Mouse (Mus musculus): ENCODE measurements around the gene Cacna1c.

Cacna1c gene

GRCm38 (mm10) chr6:119057076-119057479, 139.1 kb downstream of the Cacna1c start:
- peak; percentile 42 to 58 for DNase-seq (ENCODE audit: low spot score in 2 of 2)

- DNase-seq (ENCODE audit: low spot score in 2 of 2) = no peak
Observed at GRCm38 (mm10) chr6:119052801-119053200, 143.4 kb downstream of the Cacna1c start.

DNA sequence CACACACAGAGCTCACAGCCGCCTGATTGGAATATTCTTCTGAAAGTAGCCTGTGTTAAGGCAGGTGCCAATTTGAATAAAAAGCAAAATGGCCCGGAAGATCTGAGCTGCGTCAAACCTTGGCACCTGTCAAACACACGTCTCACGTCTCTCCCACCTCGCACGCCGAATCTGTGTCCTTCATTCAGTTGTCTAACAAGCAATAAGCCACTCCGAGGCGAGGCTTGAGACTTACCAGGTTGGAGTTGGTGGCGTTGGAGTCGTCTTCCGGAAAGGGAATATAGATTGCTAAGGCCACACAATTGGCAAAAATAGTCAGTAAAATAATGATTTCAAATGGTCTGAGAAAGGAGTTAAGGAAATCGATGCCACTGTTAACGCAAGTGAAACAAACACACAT, 143.9 kb downstream of the Cacna1c start:
- no peak for DNase-seq (ENCODE audit: low spot score in 2 of 2)

- no peak for DNase-seq (ENCODE audit: low spot score in 2 of 2)
Observed at GRCm38 (mm10) chr6:119051721-119052120, 144.5 kb downstream of the Cacna1c start.

GRCm38 (mm10) chr6:119047340-119047739, 148.9 kb downstream of the Cacna1c start:
- DNase-seq (ENCODE audit: low spot score in 2 of 2) = no peak

- no peak for DNase-seq (ENCODE audit: low spot score in 2 of 2)
Observed at GRCm38 (mm10) chr6:119045498-119045897, 150.7 kb downstream of the Cacna1c start.

- DNase-seq (ENCODE audit: low spot score in 2 of 2) = no peak
Observed at GRCm38 (mm10) chr6:119044148-119044547, 152.1 kb downstream of the Cacna1c start.

DNA sequence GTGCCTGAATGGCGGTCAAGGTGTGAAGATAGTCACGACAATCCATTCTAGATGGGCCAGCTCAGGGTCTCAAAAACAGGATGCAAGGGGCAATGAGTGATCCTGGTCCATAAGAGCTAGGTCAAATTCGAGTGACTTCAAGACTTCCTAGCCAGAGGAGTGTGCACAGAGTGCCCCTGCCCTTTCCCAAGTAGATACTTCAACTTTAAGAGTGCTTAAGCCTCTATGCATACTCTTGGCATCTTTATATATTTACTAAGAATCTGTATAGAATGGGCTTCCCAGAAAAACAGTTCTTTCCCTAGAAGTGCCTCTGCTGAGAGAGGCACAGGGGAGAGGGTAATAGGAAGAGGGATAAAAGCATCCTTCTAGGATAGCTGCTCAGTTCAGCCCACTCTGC, 153.4 kb downstream of the Cacna1c start:
- no peak for DNase-seq (ENCODE audit: low spot score in 2 of 2)

DNA sequence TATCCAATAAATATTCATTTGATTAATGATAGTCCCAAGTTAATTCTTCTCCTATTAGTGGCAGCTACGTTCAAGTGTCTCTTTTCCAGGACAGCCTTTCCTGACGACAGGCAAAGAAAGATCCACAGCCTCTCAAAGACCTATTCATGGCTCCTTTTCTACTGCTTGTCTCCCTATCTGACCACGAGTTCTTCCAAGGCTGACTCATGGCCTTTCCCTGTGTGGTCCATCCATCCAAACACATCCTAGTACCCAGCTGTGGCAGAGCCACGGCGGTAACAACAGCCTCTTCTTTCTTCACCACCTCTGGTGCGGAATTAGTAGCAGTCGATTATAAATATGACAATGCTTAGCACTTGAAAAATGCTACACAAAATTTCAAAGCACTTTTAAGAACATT, 155.3 kb downstream of the Cacna1c start:
- DNase-seq (ENCODE audit: low spot score in 2 of 2) = no peak

DNA sequence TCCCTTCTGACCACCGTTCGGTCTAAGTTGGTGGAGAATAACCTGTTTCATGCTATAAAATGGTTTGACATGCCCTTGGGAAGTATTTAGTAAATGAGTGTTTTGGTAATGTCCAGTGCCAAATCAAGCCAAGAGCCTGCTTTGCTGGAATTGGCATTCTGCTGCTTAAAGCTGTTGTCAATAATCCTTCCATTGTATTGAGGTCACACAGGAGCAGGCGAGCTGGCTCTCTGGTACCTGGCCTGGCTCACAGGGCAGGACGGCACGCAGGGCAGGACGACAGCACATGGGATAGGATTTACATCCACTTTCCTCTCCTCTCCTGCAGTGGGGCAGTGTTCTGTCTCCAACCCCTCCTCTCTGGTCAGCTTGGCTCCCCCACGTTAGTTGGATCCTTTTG, 156.4 kb downstream of the Cacna1c start:
- no peak for DNase-seq (ENCODE audit: low spot score in 2 of 2)

- no peak for DNase-seq (ENCODE audit: low spot score in 2 of 2)
Observed at GRCm38 (mm10) chr6:119039293-119039692, 156.9 kb downstream of the Cacna1c start.

GRCm38 (mm10) chr6:119037815-119038214, 158.4 kb downstream of the Cacna1c start:
- DNase-seq (ENCODE audit: low spot score in 2 of 2) = no peak

GRCm38 (mm10) chr6:119037047-119037446, 159.2 kb downstream of the Cacna1c start:
- no peak for DNase-seq (ENCODE audit: low spot score in 2 of 2)

GRCm38 (mm10) chr6:119035361-119035760, 160.9 kb downstream of the Cacna1c start:
- no peak for DNase-seq (ENCODE audit: low spot score in 2 of 2)

GRCm38 (mm10) chr6:119034947-119035346, 161.3 kb downstream of the Cacna1c start:
- no peak for DNase-seq (ENCODE audit: low spot score in 2 of 2)

- DNase-seq (ENCODE audit: low spot score in 2 of 2) = no peak
Observed at GRCm38 (mm10) chr6:119027880-119028279, 168.3 kb downstream of the Cacna1c start.

DNA sequence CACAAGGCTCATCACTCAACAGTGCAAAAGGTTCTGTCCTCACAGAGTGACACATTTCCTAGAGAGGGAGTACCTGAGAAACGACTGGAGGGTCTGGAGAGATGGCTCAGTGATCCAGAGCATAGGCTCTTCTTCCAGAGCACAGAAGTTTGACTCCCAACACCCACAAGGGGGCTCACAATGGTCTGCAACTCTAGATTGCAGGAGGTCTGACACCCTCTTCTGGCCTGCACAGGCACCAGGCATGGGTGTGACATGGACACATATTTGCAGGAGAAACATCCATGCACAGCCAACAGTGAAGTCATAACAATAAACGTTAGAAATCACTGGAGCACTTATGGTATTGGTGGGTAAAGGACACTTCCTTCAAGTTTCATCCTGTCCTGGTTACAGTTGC, 173.4 kb downstream of the Cacna1c start:
- no peak for DNase-seq (ENCODE audit: low spot score in 2 of 2)

- DNase-seq (ENCODE audit: low spot score in 2 of 2) = no peak
Observed at GRCm38 (mm10) chr6:119021226-119021625, 175.0 kb downstream of the Cacna1c start.

DNA sequence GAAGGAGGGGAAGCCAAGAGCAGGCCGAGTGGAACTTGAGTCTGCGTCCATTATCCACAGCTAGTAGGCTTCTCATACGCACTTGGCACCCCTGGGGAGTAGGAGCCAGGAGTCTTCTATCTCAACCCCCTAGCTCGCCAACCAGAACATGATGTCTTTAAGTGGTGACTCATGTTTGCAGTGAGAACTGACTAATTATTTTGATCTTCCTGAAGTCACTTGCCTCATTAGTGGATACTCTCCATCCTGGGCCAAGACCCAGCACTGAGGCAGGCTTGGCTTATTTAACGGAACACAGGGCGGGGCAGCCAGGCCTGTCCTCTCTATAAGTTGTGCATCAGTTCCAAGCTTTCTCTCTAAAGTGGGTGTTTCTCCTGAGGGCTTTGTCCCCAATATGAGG, 177.3 kb downstream of the Cacna1c start:
- DNase-seq (ENCODE audit: low spot score in 2 of 2) = no peak

DNA sequence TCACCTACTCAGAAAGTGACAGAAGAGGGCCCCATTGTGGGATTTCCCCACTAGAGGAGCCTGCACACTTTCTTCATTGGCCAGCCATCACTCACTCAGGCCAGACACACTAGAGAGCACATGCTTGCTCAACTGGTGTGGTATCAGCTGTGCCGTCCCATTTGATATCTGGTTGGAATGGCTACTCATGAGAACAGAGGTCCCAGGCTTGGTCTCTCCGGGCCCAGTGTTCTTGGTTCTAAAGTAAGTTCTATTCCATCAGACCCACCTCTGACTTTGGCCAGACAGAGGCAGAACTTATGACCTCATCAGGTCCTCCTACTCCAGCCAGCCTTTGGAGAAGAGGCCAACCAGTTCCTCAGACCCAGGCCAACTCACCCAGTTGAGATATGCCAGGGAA, 178.0 kb downstream of the Cacna1c start:
- no peak for DNase-seq (ENCODE audit: low spot score in 2 of 2)

DNA sequence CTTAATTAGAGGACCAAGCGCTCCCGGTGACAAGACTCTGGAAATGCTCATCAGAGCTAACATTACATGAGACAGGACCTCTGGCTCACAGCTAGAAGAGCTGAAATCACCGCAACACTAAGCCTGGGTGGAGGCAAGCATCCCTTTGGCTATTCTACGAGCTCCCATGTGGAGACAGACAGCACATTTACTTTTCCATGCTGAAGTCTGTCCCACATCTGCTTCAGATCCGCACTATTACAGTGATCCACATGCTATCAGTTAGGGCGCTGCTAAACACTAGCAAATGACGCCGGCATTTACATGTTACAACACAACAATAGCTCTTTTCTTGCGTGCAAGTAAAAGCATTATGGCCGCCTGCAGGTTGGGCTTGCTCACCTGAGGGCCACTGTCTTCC, 178.7 kb downstream of the Cacna1c start:
- DNase-seq (ENCODE audit: low spot score in 2 of 2) = no peak

DNA sequence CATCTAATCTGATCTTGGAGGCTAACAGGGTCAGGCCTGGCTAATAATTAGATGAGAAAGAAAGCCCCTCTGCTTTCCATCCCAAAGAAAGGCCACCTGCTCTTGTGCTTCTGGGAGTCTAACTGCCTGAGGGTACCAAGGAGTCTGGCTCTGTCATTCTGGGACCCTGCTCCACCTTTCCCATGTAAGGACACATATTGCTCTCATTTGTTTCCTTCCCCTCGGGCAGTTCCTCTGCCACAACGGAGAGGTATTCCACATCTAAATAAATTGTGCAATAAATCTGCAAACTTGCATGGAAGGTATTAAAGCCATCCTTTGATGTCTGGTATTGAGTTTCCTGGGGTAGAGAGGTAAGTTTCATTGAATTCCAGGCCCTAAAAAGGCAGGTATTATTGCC, 180.9 kb downstream of the Cacna1c start:
- DNase-seq (ENCODE audit: low spot score in 2 of 2) = no peak

DNA sequence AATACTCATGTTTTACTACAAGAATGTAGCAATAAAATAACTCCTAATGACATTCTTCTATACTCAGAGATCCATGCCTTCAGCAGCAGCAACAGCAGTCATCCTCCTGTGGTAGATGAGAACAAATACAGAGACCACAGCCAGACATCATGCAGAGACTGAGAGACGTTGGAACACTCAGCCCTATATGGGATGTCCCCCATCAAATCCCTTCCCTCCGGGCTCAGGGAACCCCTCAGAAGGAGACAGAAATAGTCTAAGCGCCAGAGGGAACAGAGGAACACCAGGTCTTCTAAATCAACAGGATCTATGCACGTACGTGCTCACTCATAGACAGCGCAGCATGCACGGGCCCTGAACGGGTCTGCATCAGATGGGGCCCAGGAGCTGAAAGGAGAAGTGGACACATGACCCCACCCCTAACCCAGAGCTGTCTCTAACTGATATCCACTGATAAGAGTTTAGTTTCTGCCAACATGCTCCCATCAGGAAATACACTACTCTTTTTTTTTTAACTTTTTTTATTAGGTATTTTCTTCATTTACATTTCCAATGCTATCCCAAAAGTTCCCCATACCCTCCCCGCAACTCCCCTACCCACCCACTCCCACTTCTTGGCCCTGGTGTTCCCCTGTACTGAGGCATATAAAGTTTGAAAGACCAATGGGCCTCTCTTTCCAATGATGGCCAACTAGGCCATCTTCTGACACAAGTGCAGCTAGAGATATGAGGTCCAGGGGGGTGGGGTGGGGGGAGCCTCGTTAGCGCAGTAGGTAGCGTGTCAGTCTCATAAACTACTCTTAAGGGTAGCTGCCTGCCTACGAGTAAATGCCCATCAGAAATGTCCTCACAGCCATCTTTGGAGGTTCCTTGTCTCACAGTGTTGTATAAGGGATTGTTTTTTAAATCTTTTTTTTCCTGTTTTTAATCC, 182.8 kb downstream of the Cacna1c start:
- no peak for DNase-seq (ENCODE audit: low spot score in 2 of 2)

DNA sequence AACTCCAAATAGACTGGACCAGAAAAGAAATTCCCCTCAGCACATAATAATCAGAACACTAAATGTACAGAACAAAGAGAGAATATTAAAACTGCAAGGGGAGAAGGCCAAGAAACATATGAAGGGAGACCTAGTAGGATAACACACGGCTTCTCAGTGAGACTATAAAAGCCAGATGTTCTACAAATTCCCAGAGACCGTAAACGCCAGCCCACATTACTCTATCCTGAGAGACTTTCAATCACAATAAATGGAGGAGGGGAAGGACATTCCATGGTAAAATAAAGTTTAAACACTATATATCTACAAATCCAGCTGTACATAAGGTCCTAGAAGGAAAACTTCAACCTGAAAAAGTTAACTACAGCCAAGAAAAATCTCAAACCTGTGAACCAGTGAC, 185.3 kb downstream of the Cacna1c start:
- DNase-seq (ENCODE audit: low spot score in 2 of 2) = no peak

All from frontal cortex, postnatal 10 days (tissue).